Mouse (Mus musculus): ENCODE measurements around the gene Olfr739. TPM values are rescaled to one million over a fixed set of nuclear protein-coding genes. Genes with fewer than 3 reads are reported as not detected.

Olfr739 gene
- polyA plus RNA-seq (2012; fragmentation: generic; extraction: Trizol): not detected

DNA sequence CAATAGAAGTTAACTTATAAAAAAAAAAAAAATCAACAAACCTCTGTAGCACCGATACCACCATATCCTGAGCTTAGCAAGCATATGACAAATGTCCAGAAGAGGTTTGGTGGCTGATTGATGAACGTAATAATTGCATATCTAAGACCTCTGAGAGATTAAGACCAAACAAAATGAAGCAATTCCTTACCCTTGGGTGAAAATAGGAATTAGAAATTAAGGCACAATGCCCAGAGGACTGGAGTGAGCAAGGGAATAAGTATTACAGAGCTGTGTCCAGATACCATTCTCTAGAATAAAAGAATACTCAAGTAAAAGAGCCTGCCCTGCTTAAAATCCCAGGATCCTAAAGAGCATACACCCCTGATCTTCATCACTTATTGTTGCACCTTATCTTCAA, at the start of gene Olfr739:
TSS of gene Olfr739 (plus strand) at position 301 of the 400 bp plus-strand sequence.
- Histone ChIP-seq H3ac (ENCODE audit: control insufficient read depth, insufficient read length) (no peak within 1 kb of the TSS), H3K36me3 (ENCODE audit: control insufficient read depth, insufficient read depth) (no peaks in the 10 kb centered on the region), H3K4me3 (no peak within 1 kb of the TSS), H3K79me2 (ENCODE audit: control insufficient read depth, insufficient read depth) (no peaks in the 10 kb centered on the region), H3K27me3 (ENCODE audit: control insufficient read depth, insufficient read depth, insufficient read length) (no peaks in the 10 kb centered on the region), H3K4me2 (ENCODE audit: low read depth) (no peak within 1 kb of the TSS)
- no peak for TF ChIP-seq MYOG (IDR thresholded peaks at IDR 0.05; ENCODE audit: control insufficient read depth in 1 of 3, insufficient read depth in 1 of 3, insufficient read length in 2 of 3, low read depth in 2 of 3)
- no peak for TF ChIP-seq REST (IDR thresholded peaks at IDR 0.05; ENCODE audit: insufficient read depth, insufficient read length)
- TF ChIP-seq MYOD1 (IDR thresholded peaks at IDR 0.05; ENCODE audit: control insufficient read depth in 1 of 3, insufficient read length in 2 of 3, low read depth in 2 of 3): no peak
- TF ChIP-seq TCF3 (IDR thresholded peaks at IDR 0.05; ENCODE audit: insufficient read length, low read depth): no peak
- no peak for TF ChIP-seq POLR2A (IDR thresholded peaks at IDR 0.05; ENCODE audit: insufficient read length, low read depth)
- no peak for TF ChIP-seq POLR2AphosphoS2 (IDR thresholded peaks at IDR 0.05; ENCODE audit: insufficient read length, low read depth)
- TF ChIP-seq E2F4 (IDR thresholded peaks at IDR 0.05; ENCODE audit: insufficient read depth): no peak
- no peak for TF ChIP-seq TCF12 (IDR thresholded peaks at IDR 0.05; ENCODE audit: insufficient read depth, poor library complexity, severe bottlenecking)
- TF ChIP-seq MAX (IDR thresholded peaks at IDR 0.05; ENCODE audit: low read depth): no peak
- no peak for TF ChIP-seq CEBPB (IDR thresholded peaks at IDR 0.05; ENCODE audit: insufficient read depth, poor library complexity, severe bottlenecking)
- TF ChIP-seq SRF (IDR thresholded peaks at IDR 0.05; ENCODE audit: control insufficient read depth, insufficient read length, low read depth): no peak

DNA sequence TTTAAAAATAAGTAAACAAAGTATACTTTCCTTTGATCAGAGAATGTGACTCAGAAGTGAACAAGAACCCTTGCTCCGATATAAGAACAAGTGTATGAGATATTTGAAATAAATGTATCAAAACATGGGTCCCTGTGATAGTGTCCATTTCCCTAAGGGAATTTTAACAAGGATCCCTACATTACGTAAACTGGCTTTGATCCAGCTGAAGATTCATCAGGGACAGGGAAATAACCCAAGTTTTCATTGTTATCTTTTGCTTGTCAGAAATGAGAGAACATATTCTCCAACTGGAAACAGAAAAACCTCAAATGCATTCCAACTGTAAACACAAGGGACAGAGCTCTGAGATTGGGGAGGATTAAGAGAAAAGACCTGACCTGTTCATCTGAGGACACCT, 37.6 kb upstream of the Olfr739 start, which contains the start of gene Olfr736:
TSS of gene Olfr736 (plus strand) at position 301 of the 400 bp plus-strand sequence.
- Histone ChIP-seq H3ac (ENCODE audit: control insufficient read depth, insufficient read length) (no peak within 1 kb of the TSS), H3K79me2 (ENCODE audit: control insufficient read depth, insufficient read depth) (no peaks in the 10 kb centered on the region), H3K27me3 (ENCODE audit: control insufficient read depth, insufficient read depth, insufficient read length) (no peaks in the 10 kb centered on the region), H3K36me3 (ENCODE audit: control insufficient read depth, insufficient read depth) (no peaks in the 10 kb centered on the region), H3K4me2 (ENCODE audit: low read depth) (no peak within 1 kb of the TSS), H3K4me3 (no peak within 1 kb of the TSS)
- TF ChIP-seq POLR2A (IDR thresholded peaks at IDR 0.05; ENCODE audit: insufficient read length, low read depth) (no peak), TCF12 (IDR thresholded peaks at IDR 0.05; ENCODE audit: insufficient read depth, poor library complexity, severe bottlenecking) (no peak), CEBPB (IDR thresholded peaks at IDR 0.05; ENCODE audit: insufficient read depth, poor library complexity, severe bottlenecking) (no peak)

DNA sequence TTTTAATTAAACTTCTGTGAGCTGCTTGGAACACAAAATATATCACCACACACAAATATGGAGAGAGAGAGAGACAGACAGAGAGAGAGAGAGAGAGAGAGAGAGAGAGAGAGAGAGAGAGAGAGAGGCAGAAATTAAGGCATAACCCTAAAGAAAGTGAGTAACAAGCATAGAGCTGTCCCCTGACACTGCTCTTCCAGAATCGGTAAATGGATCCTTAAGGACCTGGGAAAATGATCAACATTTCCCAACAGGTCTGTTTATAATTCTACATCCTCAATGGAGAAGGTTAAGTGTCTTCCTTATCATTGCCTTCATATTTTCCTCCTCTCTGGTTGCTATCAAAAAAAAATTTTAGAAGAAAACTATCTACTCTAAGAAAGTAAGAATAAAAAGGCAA, 11.2 kb upstream of the Olfr739 start, which contains the start of gene Olfr738:
TSS of gene Olfr738 (plus strand) at position 301 of the 400 bp plus-strand sequence.
- H3ac ChIP-seq (ENCODE audit: control insufficient read depth, insufficient read length): no peak within 1 kb of the TSS
- H3K4me3 ChIP-seq: no peak within 1 kb of the TSS
- H3K36me3 ChIP-seq (ENCODE audit: control insufficient read depth, insufficient read depth): no peaks in the 10 kb centered on the region
- H3K4me2 ChIP-seq (ENCODE audit: low read depth): no peak within 1 kb of the TSS
- no peaks in the 10 kb centered on the region for H3K27me3 ChIP-seq (ENCODE audit: control insufficient read depth, insufficient read depth, insufficient read length)
- no peak for TF ChIP-seq CEBPB (IDR thresholded peaks at IDR 0.05; ENCODE audit: insufficient read depth, poor library complexity, severe bottlenecking)
- no peaks in the 10 kb centered on the region for H3K79me2 ChIP-seq (ENCODE audit: control insufficient read depth, insufficient read depth)

DNA sequence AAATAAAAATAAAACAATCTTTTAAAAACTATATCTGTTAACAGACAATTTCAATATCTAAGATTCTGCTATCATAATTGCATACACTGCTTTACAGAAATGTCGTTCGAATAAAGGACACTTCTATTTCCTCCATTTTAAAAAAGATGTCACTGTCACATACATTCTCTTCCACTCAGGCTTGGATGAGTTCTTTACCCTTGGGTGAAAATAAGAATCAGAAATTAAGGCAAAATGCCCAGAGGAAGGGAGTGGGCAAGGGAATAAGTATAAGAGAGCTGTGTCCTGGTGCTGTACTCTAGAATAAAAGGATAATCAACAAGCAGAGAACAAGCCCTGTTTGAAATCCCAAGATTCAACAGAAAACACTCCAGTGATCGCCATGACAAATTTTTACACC, 26.8 kb downstream of the Olfr739 start, which contains the start of gene Olfr740:
TSS of gene Olfr740 (plus strand) at position 301 of the 400 bp plus-strand sequence.
- TF ChIP-seq CEBPB (IDR thresholded peaks at IDR 0.05; ENCODE audit: insufficient read depth, poor library complexity, severe bottlenecking) (no peak), TCF3 (IDR thresholded peaks at IDR 0.05; ENCODE audit: insufficient read length, low read depth) (no peak), SRF (IDR thresholded peaks at IDR 0.05; ENCODE audit: control insufficient read depth, insufficient read length, low read depth) (no peak)
- H3K79me2 ChIP-seq (ENCODE audit: control insufficient read depth, insufficient read depth): no peaks in the 10 kb centered on the region
- H3ac ChIP-seq (ENCODE audit: control insufficient read depth, insufficient read length): no peak within 1 kb of the TSS
- no peaks in the 10 kb centered on the region for H3K27me3 ChIP-seq (ENCODE audit: control insufficient read depth, insufficient read depth, insufficient read length)
- H3K4me3 ChIP-seq: no peak within 1 kb of the TSS
- H3K4me2 ChIP-seq (ENCODE audit: low read depth): no peak within 1 kb of the TSS
- H3K36me3 ChIP-seq (ENCODE audit: control insufficient read depth, insufficient read depth): no peaks in the 10 kb centered on the region

DNA sequence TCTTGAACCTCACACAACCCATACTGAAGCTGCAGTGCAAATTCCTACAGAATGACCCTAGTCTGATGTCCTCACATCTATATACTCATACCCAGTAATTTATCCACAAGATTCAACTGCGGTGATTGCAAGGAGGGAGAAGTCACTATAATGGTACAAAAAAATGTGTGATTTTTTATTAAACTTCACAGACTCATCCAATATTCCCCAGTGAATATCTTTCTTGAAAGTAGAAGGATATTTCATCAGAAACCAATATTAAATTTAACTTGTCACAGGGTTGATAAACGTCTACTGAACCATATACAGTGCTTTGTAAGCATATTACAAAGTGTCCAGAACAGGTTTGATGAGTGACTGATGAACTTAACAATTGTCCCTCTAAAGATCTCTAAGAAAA, 54.0 kb downstream of the Olfr739 start, which contains the start of gene Olfr741:
TSS of gene Olfr741 (plus strand) at position 301 of the 400 bp plus-strand sequence.
- H3K36me3 ChIP-seq (ENCODE audit: control insufficient read depth, insufficient read depth): no peaks in the 10 kb centered on the region
- TF ChIP-seq MYOD1 (IDR thresholded peaks at IDR 0.05; ENCODE audit: control insufficient read depth in 1 of 3, insufficient read length in 2 of 3, low read depth in 2 of 3) (no peak), TCF3 (IDR thresholded peaks at IDR 0.05; ENCODE audit: insufficient read length, low read depth) (no peak), CEBPB (IDR thresholded peaks at IDR 0.05; ENCODE audit: insufficient read depth, poor library complexity, severe bottlenecking) (no peak), REST (IDR thresholded peaks at IDR 0.05; ENCODE audit: insufficient read depth, insufficient read length) (no peak), POLR2A (IDR thresholded peaks at IDR 0.05; ENCODE audit: insufficient read length, low read depth) (no peak), MAX (IDR thresholded peaks at IDR 0.05; ENCODE audit: low read depth) (no peak), USF1 (IDR thresholded peaks at IDR 0.05; ENCODE audit: low read depth) (no peak), E2F4 (IDR thresholded peaks at IDR 0.05; ENCODE audit: insufficient read depth) (no peak), MYOG (IDR thresholded peaks at IDR 0.05; ENCODE audit: control insufficient read depth in 1 of 3, insufficient read depth in 1 of 3, insufficient read length in 2 of 3, low read depth in 2 of 3) (no peak), TCF12 (IDR thresholded peaks at IDR 0.05; ENCODE audit: insufficient read depth, poor library complexity, severe bottlenecking) (no peak), SRF (IDR thresholded peaks at IDR 0.05; ENCODE audit: control insufficient read depth, insufficient read length, low read depth) (no peak), POLR2AphosphoS2 (IDR thresholded peaks at IDR 0.05; ENCODE audit: insufficient read length, low read depth) (no peak)
- no peaks in the 10 kb centered on the region for H3K79me2 ChIP-seq (ENCODE audit: control insufficient read depth, insufficient read depth)
- no peaks in the 10 kb centered on the region for H3K27me3 ChIP-seq (ENCODE audit: control insufficient read depth, insufficient read depth, insufficient read length)
- no peak within 1 kb of the TSS for H3K4me3 ChIP-seq
- H3ac ChIP-seq (ENCODE audit: control insufficient read depth, insufficient read length): no peak within 1 kb of the TSS
- H3K4me2 ChIP-seq (ENCODE audit: low read depth): no peak within 1 kb of the TSS

Other genes starting within 250 kb of the Olfr739 start
- gene Olfr730, start 230.4 kb upstream of the Olfr739 start, polyA plus RNA-seq (2012; fragmentation: generic; extraction: Trizol): not detected
- gene Olfr731, start 176.8 kb upstream of the Olfr739 start, polyA plus RNA-seq (2012; fragmentation: generic; extraction: Trizol): not detected
- not detected for gene Olfr732, start 134.4 kb upstream of the Olfr739 start, polyA plus RNA-seq (2012; fragmentation: generic; extraction: Trizol)
- not detected for gene Olfr733, start 117.1 kb upstream of the Olfr739 start, polyA plus RNA-seq (2012; fragmentation: generic; extraction: Trizol)
- not detected for gene Olfr734, start 91.9 kb upstream of the Olfr739 start, polyA plus RNA-seq (2012; fragmentation: generic; extraction: Trizol)
- not detected for gene Olfr735, start 69.8 kb upstream of the Olfr739 start, polyA plus RNA-seq (2012; fragmentation: generic; extraction: Trizol)
- not detected for gene Tlr11, start 60.7 kb upstream of the Olfr739 start, polyA plus RNA-seq (2012; fragmentation: generic; extraction: Trizol)
- gene Olfr736, start 37.5 kb upstream of the Olfr739 start, polyA plus RNA-seq (2012; fragmentation: generic; extraction: Trizol): not detected
- gene Olfr738, start 11.1 kb upstream of the Olfr739 start, polyA plus RNA-seq (2012; fragmentation: generic; extraction: Trizol): not detected
- not detected for gene Olfr740, start 26.9 kb downstream of the Olfr739 start, polyA plus RNA-seq (2012; fragmentation: generic; extraction: Trizol)
- not detected for gene Olfr741, start 54.1 kb downstream of the Olfr739 start, polyA plus RNA-seq (2012; fragmentation: generic; extraction: Trizol)
- not detected for gene Olfr742, start 85.0 kb downstream of the Olfr739 start, polyA plus RNA-seq (2012; fragmentation: generic; extraction: Trizol)
- gene Olfr743, start 103.2 kb downstream of the Olfr739 start, polyA plus RNA-seq (2012; fragmentation: generic; extraction: Trizol): not detected
- gene Olfr744, start 196.3 kb downstream of the Olfr739 start, polyA plus RNA-seq (2012; fragmentation: generic; extraction: Trizol): not detected
- not detected for gene Olfr745, start 220.8 kb downstream of the Olfr739 start, polyA plus RNA-seq (2012; fragmentation: generic; extraction: Trizol)
- not detected for gene Olfr746, start 228.5 kb downstream of the Olfr739 start, polyA plus RNA-seq (2012; fragmentation: generic; extraction: Trizol)